Mouse (Mus musculus) left cerebral cortex, postnatal 14 days (tissue): Measurements from ENCODE around the gene Serpina3m. TPM values are rescaled to one million over a fixed set of nuclear protein-coding genes. Genes with fewer than 3 reads are reported as not detected.
"Not testable (repeated sequence)": the region's sequence is repeated elsewhere in the genome, so short reads cannot be mapped to it uniquely, and the experiment has no call there.

ENCODE experiments used
- DNase-seq, 2 experiments: peaks; one replicate each; pipeline ENCODE4 v3.0.0; 2021 to 2022; ENCODE audit warnings: low spot score in 2 of 2, mixed read lengths in 1 of 2
- intact Hi-C: fragments of 180-260 bp; cut with DNase I; formaldehyde crosslinking; loops from one replicate; pipeline ENCODE4 v1.15.1; 2025
- long read RNA-seq, 2 experiments: library from polyadenylated mRNA; stranded (forward); transcript quantifications; one replicate each; pipeline ENCODE4 v2.0.0; 2021
- total RNA-seq, 2 experiments: library from RNA; stranded (reverse); gene quantifications; 2 replicates each; pipeline ENCODE4 v1.2.3; 2021

Serpina3m gene
- not detected for total RNA-seq
- long read RNA-seq, experiment 1, partial matches to known transcripts, result 1 of 1 reads
- long read RNA-seq, experiment 1, other reads (novel, unspliced or antisense), result 0 of 1 reads
- long read RNA-seq, experiment 2, result 0 reads

- DNase-seq, intact Hi-C loops: not testable (repeated sequence)
Measured at GRCm38 (mm10) chr12:104338226-104338625, at the start of gene Serpina3m, which contains the start of gene Serpina3k. TSS of gene Serpina3m (plus strand) at chr12:104338486. TSS of gene Serpina3k (plus strand) at chr12:104338486.

GRCm38 (mm10) chr12:104289872-104290271 lies 48.4 kb upstream of the Serpina3m start:
- DNase-seq, result no peak
- intact Hi-C loops, result no loop called here

- intact Hi-C loops, result no loop called here
- peak in 1 of 2 experiments; percentile 18 for DNase-seq
Measured at GRCm38 (mm10) chr12:104293963-104294362, 44.3 kb upstream of the Serpina3m start.

- intact Hi-C loops, result no loop called here
- no peak for DNase-seq
Measured at GRCm38 (mm10) chr12:104298049-104298448, 40.2 kb upstream of the Serpina3m start.

GRCm38 (mm10) chr12:104305991-104306390 lies 32.3 kb upstream of the Serpina3m start:
- intact Hi-C loops, result no loop called here
- no peak for DNase-seq

GRCm38 (mm10) chr12:104314253-104314652 lies 24.0 kb upstream of the Serpina3m start, which contains the start of gene Serpina3j:
TSS of gene Serpina3j (plus strand) at chr12:104314553.
- intact Hi-C loops, result no loop called here
- no peak for DNase-seq

- intact Hi-C loops, result no loop called here
- DNase-seq, result no peak
Measured at GRCm38 (mm10) chr12:104322454-104322853, 15.8 kb upstream of the Serpina3m start.

- intact Hi-C loops, result no loop called here
- DNase-seq, result no peak
Measured at GRCm38 (mm10) chr12:104331701-104332100, 6.6 kb upstream of the Serpina3m start.

- DNase-seq, result not testable (repeated sequence)
Measured at GRCm38 (mm10) chr12:104336873-104337272, 1.4 kb upstream of the Serpina3m start.

GRCm38 (mm10) chr12:104338705-104339104 lies 419 bp downstream of the Serpina3m start:
- no peak for DNase-seq
- intact Hi-C loops, result no loop called here

More at GRCm38 (mm10) chr12:104336873-104337272, 1.4 kb upstream of the Serpina3m start:
- intact Hi-C loops, result not testable (repeated sequence)

GRCm38 (mm10) chr12:104342489-104342888 lies 4.2 kb downstream of the Serpina3m start:
- DNase-seq, intact Hi-C loops: not testable (repeated sequence)

GRCm38 (mm10) chr12:104345181-104345580 lies 6.9 kb downstream of the Serpina3m start:
- DNase-seq, result no peak
- intact Hi-C loops, result no loop called here

- DNase-seq, result no peak
- intact Hi-C loops, result no loop called here
Measured at GRCm38 (mm10) chr12:104345707-104346106, 7.4 kb downstream of the Serpina3m start.

GRCm38 (mm10) chr12:104347091-104347490 lies 8.8 kb downstream of the Serpina3m start:
- intact Hi-C loops, result no loop called here
- no peak for DNase-seq

GRCm38 (mm10) chr12:104351812-104352211 lies 13.5 kb downstream of the Serpina3m start:
- intact Hi-C loops, result loop anchor here (5.0 kb wide), 1 partner anchor 65 kb away; no protein-coding TSS in a partner anchor
- peak; percentile 47 to 69 for DNase-seq

GRCm38 (mm10) chr12:104356006-104356405 lies 17.7 kb downstream of the Serpina3m start:
- intact Hi-C loops, result no loop called here
- DNase-seq, result no peak

GRCm38 (mm10) chr12:104369986-104370385 lies 31.7 kb downstream of the Serpina3m start:
- DNase-seq, result no peak
- intact Hi-C loops, result no loop called here

GRCm38 (mm10) chr12:104377179-104377578 lies 38.9 kb downstream of the Serpina3m start:
- intact Hi-C loops, DNase-seq: not testable (repeated sequence)

GRCm38 (mm10) chr12:104378351-104378750 lies 40.1 kb downstream of the Serpina3m start:
- DNase-seq, intact Hi-C loops: not testable (repeated sequence)

- DNase-seq, intact Hi-C loops: not testable (repeated sequence)
Measured at GRCm38 (mm10) chr12:104378815-104379214, 40.5 kb downstream of the Serpina3m start.

GRCm38 (mm10) chr12:104379856-104380255 lies 41.6 kb downstream of the Serpina3m start:
- intact Hi-C loops, result no loop called here
- no peak for DNase-seq
